26 mouse cellular contexts compared by ENCODE assay signal in the genomic region with DNA sequence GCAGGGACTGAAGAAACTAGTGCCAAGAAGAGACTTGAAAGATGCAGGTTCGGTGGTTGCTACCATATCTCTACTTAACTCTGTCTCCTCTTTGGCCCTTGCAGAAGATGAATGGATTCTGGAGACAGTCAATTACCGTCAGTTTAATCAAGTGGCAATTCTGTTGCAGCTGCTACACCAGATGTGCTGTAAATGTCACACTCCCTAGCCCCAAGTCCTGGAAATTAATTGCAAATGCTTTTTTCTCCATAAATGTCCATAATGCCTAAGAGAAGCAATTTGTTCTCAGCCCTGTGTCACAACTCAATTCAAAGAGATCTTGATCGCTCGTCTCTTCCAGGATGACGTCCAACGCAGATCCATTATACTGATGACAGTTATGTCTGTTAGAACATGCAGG. TPM values are rescaled to one million over a fixed set of nuclear protein-coding genes. Genes with fewer than 3 reads are reported as not detected.
DNase-seq lines count a peak whose midpoint lies in the region; ATAC-seq and TF ChIP-seq lines count a peak whose summit lies in the region.
"Had no signal": no experiment of that assay in that cellular context is flagged by ENCODE, and none has a peak within 500 bp of the region (broad histone marks: within the 10 kb centered on the region; RNA-seq: fewer than 3 reads in every experiment).

No protein-coding gene starts in this region.

- 65% methylated on average over 6 of the region's 6 CpGs for WGBS in embryonic facial prominence, embryonic 14.5 days
- WGBS in embryonic facial prominence, embryonic 10.5 days, result 87% methylated on average over 6 of the region's 6 CpGs
- 66% methylated on average over 6 of the region's 6 CpGs for WGBS in neural tube, embryonic 11.5 days
- 38% methylated on average over 6 of the region's 6 CpGs for WGBS in neural tube, embryonic 13.5 days
- WGBS in midbrain, embryonic 15.5 days, result 80% methylated on average over 6 of the region's 6 CpGs

- no peak for ATAC-seq in embryonic facial prominence, embryonic 14.5 days (ENCODE audit: low read depth)
- 0 out of 2 replicates have a peak, but pooled peaks have one; percentile 50 for ATAC-seq in neural tube, embryonic 11.5 days (ENCODE audit: insufficient read depth, low FRiP score, low TSS enrichment)
- ATAC-seq in neural tube, embryonic 13.5 days (ENCODE audit: low read depth), result peak; percentile 56; the same call in 1 of the 2 replicates
- no peak for ATAC-seq in midbrain, embryonic 15.5 days (replicated peaks)
- ATAC-seq: forebrain, embryonic 14.5 days; forebrain, postnatal 0 days; hindbrain, postnatal 0 days; inflammation-experienced regulatory T-cells, adult 6 months; intestine, embryonic 16.5 days had no signal

- no peak overlapping the region for H3K4me3 ChIP-seq in embryonic facial prominence, embryonic 14.5 days (ENCODE audit: low read depth, low read length)
- no peak overlapping the region for H3K4me3 ChIP-seq in embryonic facial prominence, embryonic 10.5 days
- no peak overlapping the region for H3K4me3 ChIP-seq in neural tube, embryonic 11.5 days (ENCODE audit: low read depth, low read length)
- no peak overlapping the region for H3K4me3 ChIP-seq in neural tube, embryonic 13.5 days
- no peak overlapping the region for H3K4me3 ChIP-seq in midbrain, embryonic 15.5 days
- H3K4me3 ChIP-seq: embryonic facial prominence, embryonic 13.5 days; gastrocnemius, adult 2 months had no signal

- TF ChIP-seq POLR2A in brain, embryonic 14.5 days (IDR thresholded peaks at IDR 0.05; ENCODE audit: borderline replicate concordance, extremely low read depth, insufficient read depth, insufficient read length, poor library complexity, severe bottlenecking), result no peak

- no peaks in the 10 kb centered on the region for H3K4me1 ChIP-seq in embryonic facial prominence, embryonic 14.5 days (ENCODE audit: control insufficient read depth, insufficient read depth, low read length)
- peaks cover 1% of the 10 kb centered on the region for H3K4me1 ChIP-seq in embryonic facial prominence, embryonic 10.5 days
- H3K4me1 ChIP-seq in neural tube, embryonic 11.5 days (ENCODE audit: control insufficient read depth, insufficient read depth, low read length), result no peaks in the 10 kb centered on the region
- peaks cover 4% of the 10 kb centered on the region; the same call in 1 of the 2 replicates for H3K4me1 ChIP-seq in neural tube, embryonic 13.5 days (replicated peaks)
- H3K4me1 ChIP-seq in midbrain, embryonic 15.5 days, result peaks cover 5% of the 10 kb centered on the region; the same call in 1 of the 2 replicates
- H3K4me1 ChIP-seq: embryonic facial prominence, embryonic 13.5 days had no signal

- no peak for TF ChIP-seq CTCF in brain, embryonic 14.5 days (IDR thresholded peaks at IDR 0.05; ENCODE audit: borderline replicate concordance, extremely low read depth, insufficient read depth, insufficient read length)

- no peaks in the 10 kb centered on the region for H3K27me3 ChIP-seq in embryonic facial prominence, embryonic 14.5 days (replicated peaks; ENCODE audit: control insufficient read depth, insufficient read depth, low read length)
- H3K27me3 ChIP-seq in embryonic facial prominence, embryonic 10.5 days (replicated peaks; ENCODE audit: low read depth, poor library complexity, severe bottlenecking), result peaks cover 10% of the 10 kb centered on the region
- no peaks in the 10 kb centered on the region for H3K27me3 ChIP-seq in neural tube, embryonic 11.5 days (ENCODE audit: control insufficient read depth, insufficient read depth, low read length)
- H3K27me3 ChIP-seq in neural tube, embryonic 13.5 days, result no peaks in the 10 kb centered on the region
- H3K27me3 ChIP-seq in midbrain, embryonic 15.5 days (replicated peaks), result no peaks in the 10 kb centered on the region
- H3K27me3 ChIP-seq: CH12.LX; embryonic facial prominence, embryonic 13.5 days had no signal

- peak; percentile 10 for DNase-seq in embryonic facial prominence, embryonic 14.5 days (ENCODE audit: low spot score)
- no peak for DNase-seq in embryonic facial prominence, embryonic 10.5 days (ENCODE audit: low spot score)
- no peak for DNase-seq in neural tube, embryonic 11.5 days (ENCODE audit: low spot score)
- DNase-seq in neural tube, embryonic 10.5 days (ENCODE audit: extremely low spot score, low spot score), result no peak
- peak; percentile 3 for DNase-seq in brain, embryonic 14.5 days (ENCODE audit: low read depth)
- DNase-seq: adrenal gland, adult 2 months; adrenal gland, postnatal 14 days; B cell, adult 2 months; cerebellum, adult 11-12 months; cerebellum, adult 8-10 months; cerebellum, postnatal 10 days; cerebellum, postnatal 36 days; forebrain, postnatal 0 days; gastrocnemius, adult 2 months; gastrocnemius, postnatal 25 days had no signal

- no peaks in the 10 kb centered on the region for H3K36me3 ChIP-seq in embryonic facial prominence, embryonic 14.5 days (ENCODE audit: control insufficient read depth, insufficient read depth, low read length)
- no peaks in the 10 kb centered on the region for H3K36me3 ChIP-seq in embryonic facial prominence, embryonic 10.5 days (replicated peaks)
- H3K36me3 ChIP-seq in neural tube, embryonic 11.5 days (ENCODE audit: control insufficient read depth, insufficient read depth, low read length), result no peaks in the 10 kb centered on the region
- H3K36me3 ChIP-seq in neural tube, embryonic 13.5 days, result no peaks in the 10 kb centered on the region
- no peaks in the 10 kb centered on the region for H3K36me3 ChIP-seq in midbrain, embryonic 15.5 days (replicated peaks)
- H3K36me3 ChIP-seq: embryonic facial prominence, embryonic 13.5 days; G1E had no signal

- H3K9me3 ChIP-seq in embryonic facial prominence, embryonic 14.5 days (ENCODE audit: control insufficient read depth, low read length), result no peaks in the 10 kb centered on the region
- H3K9me3 ChIP-seq in embryonic facial prominence, embryonic 10.5 days, result peaks cover 3% of the 10 kb centered on the region; the same call in 1 of the 2 replicates
- H3K9me3 ChIP-seq in neural tube, embryonic 11.5 days (ENCODE audit: control insufficient read depth, low read length), result no peaks in the 10 kb centered on the region
- no peaks in the 10 kb centered on the region for H3K9me3 ChIP-seq in neural tube, embryonic 13.5 days
- no peaks in the 10 kb centered on the region for H3K9me3 ChIP-seq in midbrain, embryonic 15.5 days
- H3K9me3 ChIP-seq: embryonic facial prominence, embryonic 13.5 days had no signal

- H3K27ac ChIP-seq in embryonic facial prominence, embryonic 14.5 days (replicated peaks; ENCODE audit: low read depth, low read length), result no peak overlapping the region
- no peak overlapping the region for H3K27ac ChIP-seq in embryonic facial prominence, embryonic 10.5 days (replicated peaks)
- no peak overlapping the region for H3K27ac ChIP-seq in neural tube, embryonic 11.5 days (ENCODE audit: low read depth, low read length)
- H3K27ac ChIP-seq in neural tube, embryonic 13.5 days (replicated peaks), result no peak overlapping the region
- H3K27ac ChIP-seq in midbrain, embryonic 15.5 days, result no peak overlapping the region
- H3K27ac ChIP-seq: embryonic facial prominence, embryonic 13.5 days; gastrocnemius, adult 2 months; hindbrain, embryonic 14.5 days; hindbrain, postnatal 0 days had no signal

- H3K4me2 ChIP-seq in embryonic facial prominence, embryonic 14.5 days (ENCODE audit: low read depth, low read length), result no peak overlapping the region
- H3K4me2 ChIP-seq in neural tube, embryonic 11.5 days (ENCODE audit: low read depth), result no peak overlapping the region
- no peak overlapping the region for H3K4me2 ChIP-seq in neural tube, embryonic 13.5 days
- no peak overlapping the region for H3K4me2 ChIP-seq in midbrain, embryonic 15.5 days
- H3K4me2 ChIP-seq: embryonic facial prominence, embryonic 13.5 days; heart, embryonic 11.5 days; hindbrain, embryonic 14.5 days had no signal

- no peak overlapping the region for H3K9ac ChIP-seq in embryonic facial prominence, embryonic 14.5 days (ENCODE audit: low read depth, low read length)
- no peak overlapping the region for H3K9ac ChIP-seq in neural tube, embryonic 11.5 days (ENCODE audit: low read length)
- no peak overlapping the region for H3K9ac ChIP-seq in neural tube, embryonic 13.5 days
- H3K9ac ChIP-seq in midbrain, embryonic 15.5 days, result no peak overlapping the region
- H3K9ac ChIP-seq: embryonic facial prominence, embryonic 13.5 days; forebrain, postnatal 0 days; hindbrain, embryonic 14.5 days had no signal

RNA-seq across cellular contexts. Expression of a gene that starts 48.3 kb away (rescaled TPM):
- polyA plus RNA-seq in embryonic facial prominence, embryonic 14.5 days (2014; fragmentation: Nextera tagmentation; extraction: Ambion mirVana), result 107 and 125 TPM in 2 replicates
- 72.9 and 76.9 TPM in 2 replicates for polyA plus RNA-seq in embryonic facial prominence, embryonic 10.5 days (2016; fragmentation: Nextera tagmentation; extraction: Ambion mirVana)
- 102 and 104 TPM in 2 replicates for polyA plus RNA-seq in neural tube, embryonic 11.5 days (2014; fragmentation: Nextera tagmentation; extraction: Ambion mirVana)
- polyA plus RNA-seq in brain, embryonic 14.5 days (2012; rRNA removed), result 82.0 and 107 TPM in 2 replicates
- polyA plus RNA-seq in neural tube, embryonic 13.5 days (2015; fragmentation: Nextera tagmentation; extraction: Ambion mirVana), result 133 and 138 TPM in 2 replicates
- polyA plus RNA-seq in midbrain, embryonic 15.5 days (2015; fragmentation: Nextera tagmentation; extraction: Ambion mirVana), result 104 and 107 TPM in 2 replicates

Comparison
In these comparisons a context has a peak if more than half of its experiments do, and no peak if none do; other contexts are left out.
1. DNase-seq: peak in embryonic facial prominence, embryonic 14.5 days (single experiment) and brain, embryonic 14.5 days (single experiment); none in embryonic facial prominence, embryonic 10.5 days (single experiment), neural tube, embryonic 11.5 days (single experiment) and neural tube, embryonic 10.5 days (single experiment).
2. ATAC-seq: peak in neural tube, embryonic 11.5 days (single experiment) and neural tube, embryonic 13.5 days (single experiment); none in embryonic facial prominence, embryonic 14.5 days (single experiment) and midbrain, embryonic 15.5 days (single experiment).